Mouse (Mus musculus) left cerebral cortex, postnatal 10 days (tissue): Measurements from ENCODE around the gene Sorcs1. TPM values are rescaled to one million over a fixed set of nuclear protein-coding genes. Genes with fewer than 3 reads are reported as not detected.

Experiments
- DNase-seq, 2 experiments: peaks; one replicate each; pipeline ENCODE4 v3.0.0; 2021 to 2022; ENCODE audit warnings: low spot score in 2 of 2, mixed read lengths in 1 of 2; ENCODE audit errors: extremely low spot score in 1 of 2
- intact Hi-C: fragments of 180-260 bp; cut with DNase I; formaldehyde crosslinking; loops from one replicate; pipeline ENCODE4 v1.15.1; 2025
- total RNA-seq, 2 experiments: library from RNA; stranded (reverse); gene quantifications; 2 replicates each; pipeline ENCODE4 v1.2.3; 2021

Sorcs1 gene
- total RNA-seq, 2 experiments from 2014 or later: 39.1 to 46.7 TPM

DNA sequence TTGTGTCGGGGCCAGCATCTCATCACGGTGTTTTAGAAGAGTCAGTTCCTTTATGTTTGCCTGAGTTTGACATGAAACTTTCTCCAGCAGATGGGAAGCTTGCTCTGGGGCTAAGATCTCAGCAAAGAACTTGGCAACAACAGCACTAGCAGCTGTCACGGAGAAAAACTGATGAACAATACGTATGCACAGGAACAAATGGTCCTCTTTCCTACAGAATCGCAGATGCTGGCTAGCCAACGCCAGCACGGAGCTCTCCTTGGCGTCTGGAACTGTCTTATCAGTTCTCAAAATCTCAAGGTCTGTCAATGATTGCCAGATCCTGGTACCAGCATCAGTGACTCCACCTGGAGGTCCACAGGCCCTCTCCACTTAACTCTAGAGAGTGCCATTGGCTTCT is 350.6 kb downstream of the Sorcs1 start:
- intact Hi-C loops: no loop called here
- DNase-seq: peak in 1 of 2 experiments; percentile 7

DNA sequence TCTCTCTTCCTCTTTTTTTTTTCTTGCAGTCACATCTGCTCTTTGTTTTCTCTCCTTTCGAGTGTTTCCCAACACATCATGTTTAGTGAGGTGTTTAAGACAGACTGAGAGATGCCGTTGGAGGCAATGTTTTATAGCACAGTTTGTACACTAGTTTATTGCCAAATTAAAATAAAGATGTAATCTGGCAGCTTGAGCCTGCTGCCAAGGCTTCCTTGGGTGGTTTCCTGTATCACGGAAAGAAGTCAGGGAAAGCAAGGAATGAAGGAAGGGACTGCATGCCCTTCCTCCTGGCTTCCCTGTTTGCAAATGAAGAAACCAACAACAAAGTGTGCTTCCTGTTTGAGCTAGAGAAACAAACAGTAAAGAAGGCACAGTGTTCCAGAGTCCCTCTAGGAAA is 352.3 kb downstream of the Sorcs1 start:
- intact Hi-C loops: no loop called here
- DNase-seq: no peak

- intact Hi-C loops: no loop called here
- DNase-seq: no peak
These were observed 352.8 kb downstream of the Sorcs1 start for GRCm38 (mm10) chr19:50325686-50326085.

DNA sequence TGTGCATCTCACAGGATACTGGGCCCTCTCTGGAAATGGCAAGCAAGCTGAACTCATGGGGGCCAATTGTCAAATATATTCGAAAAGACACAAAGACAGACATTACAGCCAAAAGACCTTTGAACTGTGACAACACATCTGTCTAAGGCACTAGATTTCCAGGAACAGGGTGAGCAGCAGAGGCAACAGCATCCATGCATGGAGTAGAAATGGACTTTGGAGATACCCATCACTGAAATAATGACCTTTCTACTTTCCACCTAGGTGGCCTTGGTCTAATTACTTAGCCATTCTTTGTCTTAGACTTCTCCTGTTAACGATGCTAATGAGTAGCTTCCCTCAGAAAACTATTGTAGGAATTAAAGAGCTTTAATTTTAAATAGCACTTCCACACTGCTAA is 371.4 kb downstream of the Sorcs1 start:
- intact Hi-C loops: no loop called here

GRCm38 (mm10) chr19:50294205-50294604 is 384.2 kb downstream of the Sorcs1 start:
- intact Hi-C loops: no loop called here
- no peak for DNase-seq

More for the DNA sequence above, 371.4 kb downstream of the Sorcs1 start:
- no peak for DNase-seq

DNA sequence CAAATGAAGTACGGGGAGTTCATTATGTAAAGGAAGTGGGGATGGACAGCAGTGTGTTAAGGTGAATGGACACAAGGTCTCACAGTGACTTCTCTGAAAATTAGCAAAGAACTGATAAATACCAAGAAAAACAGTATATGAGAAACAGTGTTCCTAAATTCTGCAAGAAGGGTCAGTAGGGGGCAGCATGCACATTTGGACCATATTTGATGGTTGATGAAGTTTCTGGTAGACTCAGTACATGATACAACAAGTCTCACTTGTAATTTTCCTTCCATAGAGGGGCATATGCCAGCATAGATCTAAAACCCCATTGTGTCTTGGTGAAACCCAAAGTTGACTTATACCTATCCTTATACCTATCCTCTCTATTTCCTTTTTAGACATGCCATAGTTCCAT is 414.0 kb downstream of the Sorcs1 start:
- intact Hi-C loops: no loop called here
- DNase-seq: peak; percentile 10 to 24

- intact Hi-C loops: loop anchor here (5.0 kb wide), 2 partner anchors 653 to 943 kb away; no protein-coding TSS in a partner anchor
- DNase-seq: peak; percentile 50 to 73
These were observed 419.6 kb downstream of the Sorcs1 start for GRCm38 (mm10) chr19:50258718-50259413.

GRCm38 (mm10) chr19:50220476-50220875 is 458.0 kb downstream of the Sorcs1 start:
- no peak for DNase-seq
- intact Hi-C loops: no loop called here

DNA sequence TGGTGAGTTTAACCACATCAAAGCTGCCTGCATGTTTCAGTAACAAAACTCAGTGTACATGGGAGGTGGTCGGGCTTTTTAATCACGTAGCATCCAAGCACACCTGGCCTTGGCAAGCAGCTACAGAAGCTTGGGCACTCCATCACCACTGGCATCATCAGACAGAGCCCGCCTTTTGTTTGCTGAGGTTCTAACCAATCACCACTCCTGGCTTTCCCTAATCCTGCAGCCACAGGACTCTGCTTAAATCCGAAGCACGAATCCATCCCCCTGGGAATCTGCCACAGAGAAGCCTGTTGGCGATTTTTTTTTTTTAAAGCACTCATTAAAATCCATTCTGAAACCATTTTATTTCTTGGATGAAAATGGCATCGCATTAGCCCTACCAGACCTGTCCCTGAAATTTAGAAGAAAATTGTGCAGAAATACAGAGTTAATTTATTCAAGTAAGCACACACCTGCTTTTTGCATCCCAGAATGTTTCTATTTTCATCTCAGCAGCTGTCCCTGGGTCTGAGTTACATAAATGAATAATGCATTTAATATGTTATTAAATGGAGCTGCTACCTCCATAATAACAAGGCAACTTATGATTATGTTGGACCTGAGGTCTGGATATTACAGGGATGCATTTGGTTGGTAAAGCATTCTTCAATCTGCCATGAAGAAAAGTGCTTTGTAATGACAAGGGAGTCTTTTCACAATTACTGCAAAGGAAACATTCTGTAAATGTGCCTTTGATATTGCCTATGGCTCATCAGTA is 463.8 kb downstream of the Sorcs1 start:
- DNase-seq: no peak
- intact Hi-C loops: no loop called here

GRCm38 (mm10) chr19:50210456-50210855 is 468.0 kb downstream of the Sorcs1 start:
- DNase-seq: peak in 1 of 2 experiments; percentile 32
- intact Hi-C loops: no loop called here

DNA sequence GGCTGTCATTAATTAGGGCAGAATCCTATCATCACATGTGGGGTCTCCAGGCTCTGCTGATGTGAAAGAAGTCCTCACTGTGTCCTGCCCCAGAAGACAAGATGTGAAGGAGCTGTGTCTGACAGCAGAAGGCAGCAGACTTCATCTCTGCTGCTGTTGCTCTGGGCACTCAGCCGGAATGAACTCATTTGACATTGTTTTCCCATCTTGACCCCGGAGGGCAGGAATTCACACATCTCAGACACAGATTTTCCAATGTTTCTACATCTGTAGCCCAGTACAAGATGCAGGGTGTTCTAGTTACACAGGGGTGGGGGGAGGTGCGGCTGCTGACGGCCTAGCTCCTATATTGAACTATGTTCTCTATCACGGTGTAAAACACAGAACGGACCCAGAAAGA is 474.1 kb downstream of the Sorcs1 start:
- intact Hi-C loops: no loop called here
- peak in 1 of 2 experiments; percentile 29 for DNase-seq

DNA sequence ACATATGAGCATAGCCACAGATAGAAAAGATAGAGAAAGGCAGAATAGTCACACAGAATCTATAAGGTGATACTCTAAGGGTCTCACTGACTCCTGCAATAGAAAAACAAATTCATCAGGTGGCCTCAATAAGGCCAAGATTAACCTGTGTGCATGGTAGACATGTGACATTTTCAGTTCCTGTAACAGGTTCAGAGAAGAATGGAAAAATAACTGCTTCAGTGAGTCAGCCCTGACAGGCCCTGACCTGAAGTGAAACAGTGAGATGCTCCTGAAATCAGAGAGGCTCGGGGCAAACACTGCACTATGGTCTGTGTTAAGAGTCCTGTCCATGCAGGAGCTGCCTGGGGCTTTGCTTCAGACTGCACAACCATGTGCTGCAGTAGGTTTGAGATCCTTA is 481.9 kb downstream of the Sorcs1 start:
- intact Hi-C loops: no loop called here

GRCm38 (mm10) chr19:50185769-50186715 is 492.4 kb downstream of the Sorcs1 start:
- intact Hi-C loops: no loop called here
- no peak for DNase-seq

More for the DNA sequence above, 481.9 kb downstream of the Sorcs1 start:
- no peak for DNase-seq

- intact Hi-C loops: no loop called here
- DNase-seq: peak; percentile 55 to 69
These were observed 493.4 kb downstream of the Sorcs1 start for GRCm38 (mm10) chr19:50184901-50185623.

DNA sequence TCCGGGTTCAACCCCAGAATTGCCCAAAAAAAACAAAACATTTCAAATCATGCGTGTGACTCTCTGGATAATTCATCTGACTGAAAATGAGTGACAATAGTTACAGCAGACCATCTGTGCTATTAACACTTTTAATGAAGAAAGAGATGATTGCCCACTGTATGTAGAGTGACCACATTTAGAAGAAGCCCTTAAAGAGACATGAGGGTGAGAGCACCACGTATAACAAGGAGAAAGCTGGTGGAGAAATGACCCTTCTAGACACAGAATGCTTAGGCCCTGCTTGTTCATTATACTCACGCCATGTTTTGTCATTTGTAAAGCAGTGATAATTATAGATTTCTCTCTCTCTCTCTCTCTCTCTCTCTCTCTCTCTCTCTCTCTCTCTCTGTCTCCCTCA is 499.6 kb downstream of the Sorcs1 start:
- intact Hi-C loops: no loop called here
- no peak for DNase-seq

GRCm38 (mm10) chr19:50178151-50178550 is 500.3 kb downstream of the Sorcs1 start:
- no peak for DNase-seq
- intact Hi-C loops: no loop called here

GRCm38 (mm10) chr19:50171849-50172248 is 506.6 kb downstream of the Sorcs1 start:
- no peak for DNase-seq
- intact Hi-C loops: no loop called here

DNA sequence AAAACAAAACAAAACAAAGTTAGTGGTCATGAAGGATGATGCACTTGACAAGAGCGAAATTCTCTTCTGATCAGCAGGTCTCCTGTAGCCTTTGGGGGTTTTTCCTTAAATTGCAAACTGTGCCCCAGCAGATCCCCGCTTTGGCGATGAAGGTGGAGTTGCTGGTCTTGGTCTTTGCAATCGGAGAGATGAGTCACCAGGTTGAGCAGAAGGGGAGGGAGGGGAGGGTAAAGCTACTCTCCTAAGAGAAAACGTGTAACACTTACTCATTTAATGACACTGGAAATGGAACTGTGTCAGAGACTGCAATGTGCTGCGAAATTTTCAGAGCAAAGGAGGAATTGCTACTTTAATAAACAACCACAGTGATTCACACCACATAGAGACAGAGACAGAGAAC is 527.3 kb downstream of the Sorcs1 start:
- intact Hi-C loops: no loop called here

More for the DNA sequence above, 527.3 kb downstream of the Sorcs1 start:
- no peak for DNase-seq
